Mouse (Mus musculus) brain, embryonic 14.5 days (tissue): ENCODE measurements around the gene Sorcs2. TPM values are rescaled to one million over a fixed set of nuclear protein-coding genes. Genes with fewer than 3 reads are reported as not detected.

Experiments
- DNase-seq: peaks from one replicate; pipeline ENCODE4 v3.0.0-alpha.2; 2011; ENCODE audit warnings: low read depth
- CTCF ChIP-seq: fragments of 200-500 bp; IDR thresholded peaks from 2 replicates; pipeline ENCODE4 v1.5.1; 2012; ENCODE audit warnings: inconsistent platforms, mild to moderate bottlenecking, moderate library complexity, borderline replicate concordance; ENCODE audit not compliant: insufficient read depth, insufficient read length; ENCODE audit errors: extremely low read depth
- POLR2A ChIP-seq: fragments of 200-500 bp; IDR thresholded peaks from 2 replicates; pipeline ENCODE4 v1.6.1; 2012; ENCODE audit warnings: mild to moderate bottlenecking, inconsistent platforms, borderline replicate concordance; ENCODE audit not compliant: poor library complexity, insufficient read depth, insufficient read length, severe bottlenecking; ENCODE audit errors: extremely low read depth
- polyA plus RNA-seq: library from polyadenylated mRNA; depleted of rRNA; stranded (reverse); fragments of >200 nt; gene quantifications from 2 replicates; pipeline ENCODE4 v1.2.3, GENCODE M21; 2012

Sorcs2 gene
- polyA plus RNA-seq, 1 experiment, result 29.0 TPM

DNA sequence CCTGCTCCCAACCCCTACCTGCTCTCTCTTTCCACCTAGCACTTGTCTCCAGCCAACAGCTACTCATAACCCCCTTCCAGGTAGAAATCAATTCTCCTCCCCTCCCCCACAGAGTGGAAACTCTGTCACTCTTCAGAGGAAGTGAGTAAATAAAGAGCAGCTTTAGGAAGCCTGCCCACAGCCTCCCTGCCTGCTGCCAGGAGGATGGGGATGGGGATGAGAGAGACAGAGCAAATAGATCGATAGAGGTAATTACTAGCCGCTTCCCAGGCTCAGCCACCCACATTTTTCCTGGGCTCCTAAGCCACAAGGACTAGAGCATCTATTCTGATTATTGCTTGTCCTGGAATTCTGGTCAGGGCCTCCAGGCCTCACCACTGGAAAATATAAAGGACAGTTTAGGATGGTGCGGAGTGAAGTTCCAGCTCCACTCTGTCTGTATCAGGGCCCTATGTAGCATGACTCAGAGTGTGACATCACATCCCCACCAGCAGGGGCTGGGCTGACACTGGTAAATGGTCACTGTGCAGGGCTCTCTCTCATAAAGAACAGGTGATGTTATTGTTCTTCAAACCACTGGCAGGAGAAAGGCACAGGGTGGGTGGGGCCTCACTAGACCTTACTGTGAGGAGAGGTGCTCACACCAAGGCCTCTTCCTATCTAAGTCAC lies 261.9 kb downstream of the Sorcs2 start:
- TF ChIP-seq POLR2A, result no peak
- peak; percentile 29; the same call in 1 of the 2 replicates for TF ChIP-seq CTCF
- no peak for DNase-seq

DNA sequence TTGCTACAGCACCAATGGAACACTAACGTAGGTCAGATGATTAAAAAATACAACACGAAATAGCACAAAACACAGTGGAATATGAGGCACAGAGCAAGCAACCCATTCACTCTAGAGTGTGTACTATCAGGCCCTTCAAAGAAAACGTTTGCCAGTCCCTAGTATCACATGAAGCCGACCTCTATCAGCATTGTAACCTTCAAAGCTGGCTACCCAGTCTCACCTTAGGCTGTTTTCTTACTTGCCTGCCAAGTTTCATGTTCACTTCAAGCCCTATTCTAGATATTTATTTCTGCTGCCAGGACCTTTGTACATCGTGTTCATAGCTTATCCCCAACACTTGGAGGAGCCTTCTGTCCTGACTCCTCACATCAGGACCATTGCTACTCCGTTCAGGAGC lies 263.6 kb downstream of the Sorcs2 start:
- TF ChIP-seq POLR2A (no peak), CTCF (no peak)
- DNase-seq, result no peak

DNA sequence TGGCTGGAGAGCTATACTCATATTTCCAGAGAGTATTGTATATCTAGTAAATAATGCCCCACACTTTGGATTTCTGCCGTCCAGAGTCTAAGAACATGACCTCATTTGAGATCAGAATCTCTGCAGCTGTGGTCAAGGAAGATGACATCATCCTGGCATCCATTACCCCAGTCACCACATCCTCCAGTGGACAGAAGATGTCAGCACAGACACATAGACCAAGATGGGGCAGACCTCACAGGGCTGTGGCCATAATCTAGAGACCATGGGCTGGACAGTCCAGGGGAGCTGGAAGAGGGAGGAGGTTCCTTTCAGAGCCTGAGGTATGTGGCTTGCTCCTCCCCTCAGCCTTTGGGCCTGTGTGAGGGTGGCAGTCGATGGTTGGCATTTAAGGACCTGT lies 264.0 kb downstream of the Sorcs2 start:
- TF ChIP-seq POLR2A (no peak), CTCF (no peak)
- DNase-seq, result no peak

DNA sequence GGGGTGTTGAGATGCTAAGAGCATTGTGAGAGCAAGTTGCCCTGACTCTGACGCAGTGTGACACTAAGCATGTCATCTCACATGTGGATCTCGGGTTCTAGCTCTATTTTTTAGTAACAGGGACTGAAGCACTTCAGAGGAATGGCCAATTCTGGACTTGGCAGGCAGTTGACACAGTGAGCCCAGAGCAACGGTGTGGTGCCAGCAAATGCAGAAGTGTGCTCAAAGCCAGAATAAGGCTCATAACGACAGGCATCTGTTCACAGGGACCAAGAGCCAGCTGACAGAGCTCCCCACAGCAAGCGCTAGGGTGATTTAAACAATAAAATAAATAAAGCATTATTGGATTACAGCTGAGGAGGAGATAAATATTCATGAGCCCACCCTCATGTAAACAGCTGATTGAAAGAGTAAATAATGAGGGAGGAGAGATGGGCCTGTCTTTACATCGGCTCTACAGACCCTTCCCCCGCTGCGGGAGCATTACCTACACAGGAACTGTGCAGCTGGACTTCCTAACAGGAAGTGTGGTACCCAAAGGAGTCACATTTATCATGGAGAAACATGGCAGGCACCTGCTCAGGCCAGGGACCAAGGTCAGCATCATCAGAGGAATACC lies 267.4 kb downstream of the Sorcs2 start:
- peak; percentile 90 for DNase-seq
- TF ChIP-seq POLR2A, result no peak

DNA sequence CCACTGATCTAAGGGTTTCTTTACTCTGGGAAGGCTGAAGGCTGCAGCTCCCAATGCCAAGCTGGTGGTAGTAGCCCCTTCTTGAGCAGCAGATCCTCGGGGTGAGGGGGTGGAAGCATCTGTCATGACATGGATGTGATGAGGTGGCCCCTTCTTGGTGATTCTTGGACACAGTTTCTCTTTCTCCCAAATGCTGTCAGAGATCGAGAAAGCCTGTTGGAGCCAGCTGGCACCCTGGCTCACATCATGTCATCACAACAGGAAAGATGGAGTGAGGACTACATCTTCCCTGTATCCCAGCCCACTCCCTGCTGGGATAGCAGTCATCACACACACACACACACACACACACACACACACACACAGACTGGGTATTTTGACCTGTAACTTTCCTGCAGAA lies 268.3 kb downstream of the Sorcs2 start:
- peak; percentile 37 for DNase-seq
- no peak for TF ChIP-seq POLR2A
- no peak for TF ChIP-seq CTCF

DNA sequence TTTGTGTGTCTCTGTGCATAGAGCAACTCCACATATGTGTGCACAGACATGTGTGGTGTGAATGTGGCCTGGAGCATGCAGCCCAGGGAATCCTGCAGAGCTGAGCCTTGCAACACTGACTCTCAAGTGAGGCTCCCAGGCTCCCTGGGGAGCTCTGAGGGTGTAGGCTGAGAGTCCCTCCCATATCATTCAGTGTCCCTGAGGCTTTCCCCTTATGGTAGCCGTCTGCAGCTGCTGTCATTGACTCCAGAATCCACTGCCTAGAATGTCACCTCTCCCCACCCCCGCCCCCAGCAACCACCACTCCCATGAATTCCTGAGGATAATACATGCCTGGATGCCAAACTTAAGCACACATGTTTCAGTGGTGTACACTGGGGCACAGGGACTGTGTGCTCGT lies 269.4 kb downstream of the Sorcs2 start:
- DNase-seq, result no peak
- TF ChIP-seq CTCF (no peak), POLR2A (no peak)

DNA sequence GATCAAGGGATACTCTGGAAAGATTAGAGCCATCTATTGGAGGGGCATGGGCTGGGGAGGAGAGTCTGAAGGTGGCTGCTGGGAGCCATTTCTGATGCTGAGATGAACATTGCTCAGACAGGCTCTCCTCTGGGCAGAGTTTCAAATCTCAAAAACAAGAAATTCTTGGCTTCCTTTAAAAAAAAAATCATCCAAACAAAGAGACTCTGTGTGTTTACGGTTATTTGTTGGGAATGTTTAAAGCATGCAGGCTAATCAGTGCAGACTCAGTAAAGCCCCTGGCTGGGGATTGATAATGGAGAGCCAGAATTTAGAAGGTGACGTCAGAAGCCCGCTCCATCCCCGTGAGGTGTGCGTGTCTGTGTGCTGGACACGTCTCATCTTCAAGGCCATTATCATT lies 272.9 kb downstream of the Sorcs2 start:
- no peak for TF ChIP-seq CTCF
- TF ChIP-seq POLR2A, result no peak
- peak; percentile 35 for DNase-seq

DNA sequence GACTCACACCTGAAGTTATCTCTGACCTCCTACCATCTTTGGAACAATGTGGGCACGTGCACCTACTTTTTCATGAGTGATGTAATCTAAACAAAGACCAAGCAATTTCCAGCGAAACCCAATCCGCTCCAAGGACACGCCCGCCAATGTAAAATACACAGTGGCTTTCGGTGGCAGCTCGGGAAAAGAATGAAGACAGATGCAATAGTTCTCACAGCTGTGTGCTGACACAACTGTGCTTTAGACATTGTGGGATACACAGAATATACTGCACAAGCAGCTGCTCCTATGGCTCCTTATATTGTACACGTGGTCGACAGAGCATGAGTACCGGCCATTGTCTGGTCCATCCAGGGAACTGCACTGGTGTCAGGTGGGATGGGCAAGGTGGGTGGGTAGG lies 275.0 kb downstream of the Sorcs2 start:
- no peak for DNase-seq
- TF ChIP-seq CTCF (no peak), POLR2A (no peak)

DNA sequence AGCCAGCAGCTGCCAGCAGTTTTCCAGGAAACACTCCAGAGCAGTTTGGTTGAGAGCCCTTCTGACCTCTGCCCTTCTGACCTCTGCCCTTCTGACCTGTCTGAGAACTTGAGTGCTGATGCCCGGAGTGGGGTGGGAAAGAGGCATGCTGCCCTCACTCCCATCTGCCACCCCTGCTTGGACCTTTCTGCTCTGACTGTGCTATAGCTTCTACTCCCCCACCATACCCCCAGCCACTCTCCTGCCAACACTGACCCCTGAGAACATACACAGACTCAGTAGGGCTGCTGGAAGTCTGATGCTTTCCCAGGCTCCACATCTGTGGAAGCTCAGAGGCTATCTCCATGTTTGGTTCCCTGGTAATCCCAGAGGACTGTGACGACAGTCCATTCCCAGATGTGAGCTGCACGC lies 277.0 kb downstream of the Sorcs2 start:
- TF ChIP-seq POLR2A (no peak), CTCF (no peak)
- peak; percentile 37 for DNase-seq

DNA sequence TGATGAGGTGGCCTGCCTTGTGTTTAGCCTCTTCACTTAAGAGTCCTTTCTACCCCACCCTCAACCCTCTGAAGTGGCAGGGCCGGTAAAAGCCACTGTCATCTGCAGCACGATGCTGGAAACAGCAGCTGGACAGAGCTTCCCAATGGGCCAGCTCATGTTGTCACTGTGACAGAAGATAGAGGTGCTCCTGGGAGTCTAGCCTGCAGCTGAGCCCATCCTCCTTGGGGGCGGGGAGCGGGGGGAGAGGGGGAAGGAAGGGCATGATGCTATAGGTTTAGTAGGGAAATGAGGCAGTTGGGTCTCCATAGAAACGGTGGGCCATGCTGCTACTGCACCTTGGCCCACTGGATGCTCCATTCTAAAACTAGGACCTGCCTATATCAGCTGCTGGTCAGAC lies 279.9 kb downstream of the Sorcs2 start:
- peak; percentile 29 for DNase-seq
- TF ChIP-seq POLR2A (no peak), CTCF (no peak)

DNA sequence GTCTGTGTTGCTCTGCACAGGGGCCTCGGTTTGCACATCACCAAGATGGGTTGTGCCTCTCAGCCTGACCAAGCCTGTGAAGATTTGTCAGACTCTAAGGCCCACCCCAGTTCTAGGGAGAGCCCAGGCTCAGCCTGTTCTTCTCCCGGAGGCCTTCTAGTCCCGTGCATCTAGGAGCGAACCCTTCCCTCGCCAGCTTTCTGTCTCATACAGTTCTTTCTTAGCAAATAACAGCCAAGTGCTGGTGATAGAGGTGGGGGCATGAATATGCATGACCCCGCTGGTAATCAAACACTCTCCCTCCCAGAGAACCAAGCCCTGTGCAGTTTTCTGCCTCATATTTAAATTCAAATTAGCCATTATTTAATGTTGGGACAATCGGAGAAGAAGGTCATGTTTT lies 282.4 kb downstream of the Sorcs2 start:
- peak; percentile 71 for DNase-seq
- no peak for TF ChIP-seq CTCF
- TF ChIP-seq POLR2A, result no peak

DNA sequence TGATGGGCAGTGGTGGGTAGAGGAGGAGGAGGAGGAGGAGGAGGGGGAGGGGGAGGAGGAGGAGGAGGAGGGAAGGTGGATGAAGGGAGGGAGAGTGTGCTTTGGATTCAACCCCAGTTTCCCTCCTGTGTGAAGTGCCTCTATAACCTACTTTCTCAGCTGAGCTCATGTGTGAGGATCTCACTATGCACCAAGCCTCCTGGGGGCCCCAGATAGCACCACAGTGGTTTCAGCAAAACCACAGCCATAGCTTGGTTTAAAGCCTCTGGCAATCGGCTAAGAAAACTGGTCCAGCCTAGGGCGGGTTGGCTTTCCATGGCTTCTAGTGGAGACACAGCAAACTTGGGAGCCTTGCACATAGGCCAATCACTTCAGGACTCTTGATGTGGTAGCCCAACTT lies 284.2 kb downstream of the Sorcs2 start:
- DNase-seq, result no peak
- TF ChIP-seq CTCF, result no peak
- TF ChIP-seq POLR2A, result no peak
